Mouse (Mus musculus) cerebellum, adult 11-12 months (tissue): ENCODE measurements around the gene Sema6d.
"Not testable (repeated sequence)": the region's sequence is repeated elsewhere in the genome, so short reads cannot be mapped to it uniquely, and the experiment has no call there.

Experiments used
- DNase-seq: peaks from one replicate; pipeline ENCODE4 v3.0.0; 2022

Gene Sema6d

GRCm38 (mm10) chr2:124298872-124299271, 209.1 kb downstream of the Sema6d start:
- no peak for DNase-seq

GRCm38 (mm10) chr2:124308605-124309004, 218.8 kb downstream of the Sema6d start:
- no peak for DNase-seq

GRCm38 (mm10) chr2:124309361-124310128, 219.8 kb downstream of the Sema6d start:
- no peak for DNase-seq

GRCm38 (mm10) chr2:124322528-124323215, 232.9 kb downstream of the Sema6d start:
- DNase-seq: no peak

- DNase-seq: no peak
Observed at GRCm38 (mm10) chr2:124324107-124324724, 234.4 kb downstream of the Sema6d start.

- no peak for DNase-seq
Observed at GRCm38 (mm10) chr2:124329473-124330130, 239.8 kb downstream of the Sema6d start.

GRCm38 (mm10) chr2:124332890-124333289, 243.1 kb downstream of the Sema6d start:
- DNase-seq: no peak

- not testable (repeated sequence) for DNase-seq
Observed at GRCm38 (mm10) chr2:124334655-124335054, 244.9 kb downstream of the Sema6d start.

GRCm38 (mm10) chr2:124338296-124338695, 248.5 kb downstream of the Sema6d start:
- DNase-seq: no peak

- no peak for DNase-seq
Observed at GRCm38 (mm10) chr2:124354191-124354590, 264.4 kb downstream of the Sema6d start.

GRCm38 (mm10) chr2:124354716-124355115, 264.9 kb downstream of the Sema6d start:
- no peak for DNase-seq

- DNase-seq: no peak
Observed at GRCm38 (mm10) chr2:124369291-124369690, 279.5 kb downstream of the Sema6d start.

- DNase-seq: peak; percentile 18
Observed at GRCm38 (mm10) chr2:124369991-124370390, 280.2 kb downstream of the Sema6d start.

- no peak for DNase-seq
Observed at GRCm38 (mm10) chr2:124371363-124371762, 281.6 kb downstream of the Sema6d start.

GRCm38 (mm10) chr2:124385053-124385452, 295.3 kb downstream of the Sema6d start:
- DNase-seq: no peak

- no peak for DNase-seq
Observed at GRCm38 (mm10) chr2:124385722-124386121, 296.0 kb downstream of the Sema6d start.

- DNase-seq: no peak
Observed at GRCm38 (mm10) chr2:124388269-124388668, 298.5 kb downstream of the Sema6d start.

GRCm38 (mm10) chr2:124396733-124397132, 307.0 kb downstream of the Sema6d start:
- DNase-seq: no peak

GRCm38 (mm10) chr2:124397304-124397703, 307.5 kb downstream of the Sema6d start:
- DNase-seq: no peak

- DNase-seq: no peak
Observed at GRCm38 (mm10) chr2:124399611-124400010, 309.8 kb downstream of the Sema6d start.

- DNase-seq: peak; percentile 32
Observed at GRCm38 (mm10) chr2:124401727-124402380, 312.1 kb downstream of the Sema6d start.

GRCm38 (mm10) chr2:124403571-124403970, 313.8 kb downstream of the Sema6d start:
- DNase-seq: no peak

- DNase-seq: no peak
Observed at GRCm38 (mm10) chr2:124403981-124404380, 314.2 kb downstream of the Sema6d start.
